Mouse (Mus musculus): ENCODE data around the gene Gm20696. TPM values are rescaled to one million over a fixed set of nuclear protein-coding genes. Genes with fewer than 3 reads are reported as not detected.
A peak's percentile ranks its signal among the peaks of the same experiment; 100 is the strongest.

Gm20696 gene
- polyA plus RNA-seq, 1 experiment from 2014 or later: 3.2 TPM

- H3K4me3 ChIP-seq: no peak overlapping the region
- DNase-seq (ENCODE audit: low spot score): no peak
- WGBS: 88% methylated on average over 6 of the region's 6 CpGs
- no peaks in the 10 kb centered on the region for H3K27me3 ChIP-seq (ENCODE audit: low read depth, poor library complexity, severe bottlenecking)
- H3K27ac ChIP-seq (replicated peaks): no peak overlapping the region
- H3K4me1 ChIP-seq: peaks cover 21% of the 10 kb centered on the region
- H3K36me3 ChIP-seq: peaks cover 8% of the 10 kb centered on the region; the same call in 1 of the 2 replicates
- no peaks in the 10 kb centered on the region for H3K9me3 ChIP-seq (replicated peaks)
Measured at GRCm38 (mm10) chr6:99491979-99492544, 174.5 kb downstream of the Gm20696 start.

GRCm38 (mm10) chr6:99491146-99491545, 175.5 kb downstream of the Gm20696 start:
- Histone ChIP-seq H3K9me3 (replicated peaks) (no peaks in the 10 kb centered on the region), H3K4me3 (no peak overlapping the region), H3K27me3 (ENCODE audit: low read depth, poor library complexity, severe bottlenecking) (no peaks in the 10 kb centered on the region), H3K36me3 (peaks cover 10% of the 10 kb centered on the region; the same call in 1 of the 2 replicates), H3K27ac (replicated peaks) (no peak overlapping the region), H3K4me1 (peaks cover 21% of the 10 kb centered on the region)
- 94% methylated on average over 3 of the region's 3 CpGs for WGBS
- DNase-seq (ENCODE audit: low spot score): no peak

GRCm38 (mm10) chr6:99489900-99490648, 176.5 kb downstream of the Gm20696 start:
- Histone ChIP-seq H3K4me1 (peaks cover 32% of the 10 kb centered on the region), H3K4me3 (no peak overlapping the region), H3K27me3 (ENCODE audit: low read depth, poor library complexity, severe bottlenecking) (no peaks in the 10 kb centered on the region), H3K27ac (replicated peaks) (no peak overlapping the region), H3K9me3 (replicated peaks) (no peaks in the 10 kb centered on the region), H3K36me3 (peaks cover 13% of the 10 kb centered on the region; the same call in 1 of the 2 replicates)
- WGBS: 69% methylated on average over 8 of the region's 8 CpGs
- no peak for DNase-seq (ENCODE audit: low spot score)

GRCm38 (mm10) chr6:99489423-99489822, 177.2 kb downstream of the Gm20696 start:
- no peak overlapping the region for H3K4me3 ChIP-seq

GRCm38 (mm10) chr6:99485884-99486640, 180.5 kb downstream of the Gm20696 start:
- Histone ChIP-seq H3K27me3 (ENCODE audit: low read depth, poor library complexity, severe bottlenecking) (no peaks in the 10 kb centered on the region), H3K9me3 (replicated peaks) (no peaks in the 10 kb centered on the region), H3K4me1 (peaks cover 37% of the 10 kb centered on the region), H3K36me3 (peaks cover 17% of the 10 kb centered on the region; the same call in 1 of the 2 replicates), H3K4me3 (no peak overlapping the region), H3K27ac (replicated peaks) (no peak overlapping the region)
- 79% methylated on average over 12 of the region's 12 CpGs for WGBS
- DNase-seq (ENCODE audit: low spot score): no peak

More at GRCm38 (mm10) chr6:99489423-99489822, 177.2 kb downstream of the Gm20696 start:
- Histone ChIP-seq H3K9me3 (replicated peaks) (no peaks in the 10 kb centered on the region), H3K36me3 (peaks cover 13% of the 10 kb centered on the region; the same call in 1 of the 2 replicates), H3K27ac (replicated peaks) (no peak overlapping the region), H3K4me1 (peaks cover 36% of the 10 kb centered on the region), H3K27me3 (ENCODE audit: low read depth, poor library complexity, severe bottlenecking) (no peaks in the 10 kb centered on the region)
- DNase-seq (ENCODE audit: low spot score): no peak
- WGBS: 89% methylated on average over 10 of the region's 10 CpGs

- Histone ChIP-seq H3K4me1 (peaks cover 32% of the 10 kb centered on the region), H3K36me3 (peaks cover 17% of the 10 kb centered on the region; the same call in 1 of the 2 replicates), H3K9me3 (replicated peaks) (no peaks in the 10 kb centered on the region), H3K4me3 (no peak overlapping the region), H3K27me3 (ENCODE audit: low read depth, poor library complexity, severe bottlenecking) (no peaks in the 10 kb centered on the region), H3K27ac (replicated peaks) (peak overlapping the region; percentile 42; the same call in 1 of the 2 replicates)
- WGBS: 75% methylated on average over 20 of the region's 20 CpGs
- DNase-seq (ENCODE audit: low spot score): peak; percentile 40
Measured at GRCm38 (mm10) chr6:99485217-99485883, 181.2 kb downstream of the Gm20696 start.

GRCm38 (mm10) chr6:99484884-99485216, 181.7 kb downstream of the Gm20696 start:
- H3K27me3 ChIP-seq (ENCODE audit: low read depth, poor library complexity, severe bottlenecking): no peaks in the 10 kb centered on the region
- H3K4me3 ChIP-seq: no peak overlapping the region
- H3K9me3 ChIP-seq (replicated peaks): no peaks in the 10 kb centered on the region
- peak overlapping the region; percentile 42; the same call in 1 of the 2 replicates for H3K27ac ChIP-seq (replicated peaks)
- peaks cover 27% of the 10 kb centered on the region for H3K4me1 ChIP-seq
- DNase-seq (ENCODE audit: low spot score): no peak
- peaks cover 17% of the 10 kb centered on the region; the same call in 1 of the 2 replicates for H3K36me3 ChIP-seq
- 73% methylated on average over 8 of the region's 8 CpGs for WGBS

GRCm38 (mm10) chr6:99484197-99484725, 182.3 kb downstream of the Gm20696 start:
- Histone ChIP-seq H3K27ac (replicated peaks) (no peak overlapping the region), H3K27me3 (ENCODE audit: low read depth, poor library complexity, severe bottlenecking) (no peaks in the 10 kb centered on the region), H3K36me3 (peaks cover 13% of the 10 kb centered on the region; the same call in 1 of the 2 replicates), H3K4me3 (no peak overlapping the region), H3K9me3 (replicated peaks) (no peaks in the 10 kb centered on the region), H3K4me1 (peaks cover 26% of the 10 kb centered on the region)
- 94% methylated on average over 7 of the region's 7 CpGs for WGBS
- DNase-seq (ENCODE audit: low spot score): no peak

GRCm38 (mm10) chr6:99483556-99483955, 183.0 kb downstream of the Gm20696 start:
- H3K27me3 ChIP-seq (ENCODE audit: low read depth, poor library complexity, severe bottlenecking): no peaks in the 10 kb centered on the region
- WGBS: 82% methylated on average over 10 of the region's 10 CpGs
- no peak overlapping the region; the same call in 1 of the 2 replicates for H3K27ac ChIP-seq (replicated peaks)
- H3K9me3 ChIP-seq (replicated peaks): no peaks in the 10 kb centered on the region
- peaks cover 13% of the 10 kb centered on the region; the same call in 1 of the 2 replicates for H3K36me3 ChIP-seq
- H3K4me3 ChIP-seq: no peak overlapping the region
- DNase-seq (ENCODE audit: low spot score): no peak
- H3K4me1 ChIP-seq: peaks cover 27% of the 10 kb centered on the region

- Histone ChIP-seq H3K27me3 (ENCODE audit: low read depth, poor library complexity, severe bottlenecking) (no peaks in the 10 kb centered on the region), H3K4me3 (no peak overlapping the region), H3K27ac (replicated peaks) (no peak overlapping the region), H3K9me3 (replicated peaks) (no peaks in the 10 kb centered on the region), H3K36me3 (peaks cover 13% of the 10 kb centered on the region; the same call in 1 of the 2 replicates), H3K4me1 (peaks cover 27% of the 10 kb centered on the region)
- 78% methylated on average over 7 of the region's 7 CpGs for WGBS
- no peak for DNase-seq (ENCODE audit: low spot score)
Measured at GRCm38 (mm10) chr6:99481568-99481967, 185.0 kb downstream of the Gm20696 start.

- no peaks in the 10 kb centered on the region for H3K27me3 ChIP-seq (ENCODE audit: low read depth, poor library complexity, severe bottlenecking)
- WGBS: 88% methylated on average over 13 of the region's 13 CpGs
- peaks cover 8% of the 10 kb centered on the region; the same call in 1 of the 2 replicates for H3K36me3 ChIP-seq
- no peak overlapping the region for H3K4me3 ChIP-seq
- DNase-seq (ENCODE audit: low spot score): no peak
- H3K4me1 ChIP-seq: peaks cover 9% of the 10 kb centered on the region; the same call in 1 of the 2 replicates
- no peaks in the 10 kb centered on the region for H3K9me3 ChIP-seq (replicated peaks)
- H3K27ac ChIP-seq (replicated peaks): no peak overlapping the region
Measured at GRCm38 (mm10) chr6:99478873-99479650, 187.5 kb downstream of the Gm20696 start.

Measured in midbrain, embryonic 10.5 days (tissue).